Comparison of ENCODE assay signal across 16 mouse cellular contexts in the genomic region with DNA sequence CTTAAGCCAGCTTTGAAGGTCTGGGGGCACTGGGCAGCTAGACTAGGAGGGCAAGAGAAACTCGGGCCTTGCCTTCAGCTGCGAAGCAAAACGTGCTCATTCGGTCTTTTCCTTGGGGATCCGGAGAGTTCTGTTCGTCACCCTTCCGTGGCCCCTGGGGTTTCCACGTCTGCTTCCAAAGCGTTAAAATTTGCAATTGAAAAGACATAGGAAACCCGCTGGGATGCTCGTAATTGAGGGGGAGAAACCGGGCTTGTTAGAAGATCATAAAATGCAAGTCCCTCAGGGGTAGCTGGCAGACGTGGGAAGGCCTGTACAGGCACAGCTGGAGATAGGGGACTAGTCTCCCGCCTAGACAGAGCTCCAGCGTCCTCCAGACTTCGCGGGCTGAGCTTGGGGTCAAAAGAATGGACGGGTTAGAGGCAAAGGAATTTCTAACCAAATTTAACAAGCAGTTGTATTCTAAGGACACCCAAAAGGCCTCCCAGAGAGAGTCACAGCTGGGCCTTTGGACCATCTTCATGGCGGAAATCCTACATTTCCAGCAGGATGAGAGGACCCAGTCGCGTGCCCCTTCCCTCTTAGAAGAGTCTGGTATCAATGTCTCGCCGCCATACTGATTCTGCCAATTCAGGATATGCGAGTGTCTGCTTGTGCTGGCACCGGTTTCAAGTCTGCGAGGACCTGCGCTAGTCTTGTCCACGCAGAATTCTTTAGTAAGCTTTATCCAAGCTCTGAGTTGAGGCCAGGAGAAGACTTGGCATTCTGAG. TPM values are rescaled to one million over a fixed set of nuclear protein-coding genes. Genes with fewer than 3 reads are reported as not detected.
DNase-seq lines count a peak whose midpoint lies in the region; ATAC-seq and TF ChIP-seq lines count a peak whose summit lies in the region.
"Had no signal": no experiment of that assay in that cellular context is flagged by ENCODE, and none has a peak within 500 bp of the region (broad histone marks: within the 10 kb centered on the region; RNA-seq: fewer than 3 reads in every experiment).

No protein-coding gene starts in this region.

- H3K9me3 ChIP-seq in hindbrain, embryonic 10.5 days, result no peaks in the 10 kb centered on the region
- no peaks in the 10 kb centered on the region for H3K9me3 ChIP-seq in hindbrain, embryonic 14.5 days (ENCODE audit: control insufficient read depth, low read length)
- no peaks in the 10 kb centered on the region for H3K9me3 ChIP-seq in ES-E14 (ENCODE audit: control insufficient read depth, insufficient read depth, low read depth, low read length)
- H3K9me3 ChIP-seq in hindbrain, embryonic 13.5 days, result no peaks in the 10 kb centered on the region
- H3K9me3 ChIP-seq in midbrain, embryonic 15.5 days, result no peaks in the 10 kb centered on the region

- no peaks in the 10 kb centered on the region for H3K36me3 ChIP-seq in hindbrain, embryonic 10.5 days
- no peaks in the 10 kb centered on the region for H3K36me3 ChIP-seq in hindbrain, embryonic 14.5 days (replicated peaks; ENCODE audit: control insufficient read depth, insufficient read depth)
- no peaks in the 10 kb centered on the region for H3K36me3 ChIP-seq in ES-E14 (ENCODE audit: control insufficient read depth, insufficient read depth, low read length, poor library complexity, severe bottlenecking)
- H3K36me3 ChIP-seq in hindbrain, embryonic 13.5 days, result no peaks in the 10 kb centered on the region
- H3K36me3 ChIP-seq in midbrain, embryonic 15.5 days (replicated peaks), result no peaks in the 10 kb centered on the region

- in situ Hi-C loops in ES-E14 (cut with MboI; ENCODE audit: low sequenced_read_pairs in 2 of 2, unreplicated experiment in 2 of 2), result loop anchor here (5.0 to 10.0 kb wide), 8 partner anchors 105 to 967 kb away; a partner anchor contains a TSS

- ATAC-seq in hindbrain, embryonic 14.5 days (ENCODE audit: low FRiP score), result no peak
- ATAC-seq in hindbrain, embryonic 13.5 days (ENCODE audit: low FRiP score), result no peak
- no peak for ATAC-seq in midbrain, embryonic 15.5 days (replicated peaks)
- ATAC-seq: intestine, embryonic 16.5 days had no signal

- no peak overlapping the region for H3K9ac ChIP-seq in hindbrain, embryonic 14.5 days
- no peak overlapping the region for H3K9ac ChIP-seq in ES-E14 (ENCODE audit: insufficient read depth, low read depth, low read length, poor library complexity, severe bottlenecking)
- no peak overlapping the region for H3K9ac ChIP-seq in hindbrain, embryonic 13.5 days
- H3K9ac ChIP-seq in midbrain, embryonic 15.5 days, result no peak overlapping the region

- WGBS in hindbrain, embryonic 10.5 days, result under 1% methylated on average over 28 of the region's 28 CpGs
- 1% methylated on average over 28 of the region's 28 CpGs for WGBS in hindbrain, embryonic 14.5 days
- WGBS in hindbrain, embryonic 13.5 days, result under 1% methylated on average over 28 of the region's 28 CpGs
- 4% methylated on average over 28 of the region's 28 CpGs for WGBS in midbrain, embryonic 15.5 days

- peak; percentile 59 for DNase-seq in hindbrain, embryonic 10.5 days (ENCODE audit: low spot score)
- DNase-seq in hindbrain, embryonic 14.5 days (ENCODE audit: low spot score), result no peak
- peak; percentile 81 for DNase-seq in ES-E14 (ENCODE audit: low read depth, low spot score)
- no peak for DNase-seq in kidney, postnatal 36 days
- DNase-seq in thymus, postnatal 10 days (ENCODE audit: low spot score in 2 of 2), result no peak
- DNase-seq in adipocyte (ENCODE audit: low spot score), result no peak
- DNase-seq: adrenal gland, postnatal 36 days; cerebellum, adult 18-20 months; gastrocnemius, postnatal 36 days; spleen, adult 18-20 months had no signal

- H3K4me3 ChIP-seq in hindbrain, embryonic 10.5 days, result peak overlapping the region; percentile 29; the same call in 1 of the 2 replicates
- no peak overlapping the region for H3K4me3 ChIP-seq in hindbrain, embryonic 14.5 days (replicated peaks; ENCODE audit: low read length)
- no peak overlapping the region; a peak in 2 of 4 replicates for H3K4me3 ChIP-seq in ES-E14 (ENCODE audit: insufficient read depth in 1 of 2, low read depth in 1 of 2, low read length in 2 of 2, poor library complexity in 1 of 2, severe bottlenecking in 1 of 2)
- no peak overlapping the region for H3K4me3 ChIP-seq in hindbrain, embryonic 13.5 days
- H3K4me3 ChIP-seq in midbrain, embryonic 15.5 days, result no peak overlapping the region
- H3K4me3 ChIP-seq: myocyte had no signal

- peaks cover 99% of the 10 kb centered on the region for H3K27me3 ChIP-seq in hindbrain, embryonic 10.5 days (ENCODE audit: insufficient read depth, poor library complexity, severe bottlenecking)
- peaks cover 95% of the 10 kb centered on the region for H3K27me3 ChIP-seq in hindbrain, embryonic 14.5 days (ENCODE audit: control insufficient read depth, insufficient read depth, low read length)
- peaks cover 95% of the 10 kb centered on the region for H3K27me3 ChIP-seq in hindbrain, embryonic 13.5 days
- peaks cover 91% of the 10 kb centered on the region for H3K27me3 ChIP-seq in midbrain, embryonic 15.5 days (replicated peaks)

- peaks cover 67% of the 10 kb centered on the region for H3K4me1 ChIP-seq in hindbrain, embryonic 10.5 days (replicated peaks)
- H3K4me1 ChIP-seq in hindbrain, embryonic 14.5 days (replicated peaks; ENCODE audit: control insufficient read depth, insufficient read depth, low read length), result peaks cover 11% of the 10 kb centered on the region
- peaks cover 0 to 17% of the 10 kb centered on the region in 2 experiments; a peak in 2 of 4 replicates for H3K4me1 ChIP-seq in ES-E14 (ENCODE audit: control insufficient read depth in 2 of 2, insufficient read depth in 2 of 2, low read length in 2 of 2, poor library complexity in 1 of 2)
- H3K4me1 ChIP-seq in hindbrain, embryonic 13.5 days (replicated peaks), result peaks cover 37% of the 10 kb centered on the region
- H3K4me1 ChIP-seq in midbrain, embryonic 15.5 days, result peaks cover 32% of the 10 kb centered on the region

- no peak overlapping the region for H3K4me2 ChIP-seq in hindbrain, embryonic 14.5 days (replicated peaks)
- H3K4me2 ChIP-seq in hindbrain, embryonic 13.5 days, result no peak overlapping the region
- peak overlapping the region; percentile 20 for H3K4me2 ChIP-seq in midbrain, embryonic 15.5 days
- H3K4me2 ChIP-seq: liver, embryonic 11.5 days had no signal

- peak overlapping the region; percentile 50; the same call in 1 of the 2 replicates for H3K27ac ChIP-seq in hindbrain, embryonic 10.5 days
- H3K27ac ChIP-seq in hindbrain, embryonic 14.5 days, result no peak overlapping the region
- no peak overlapping the region for H3K27ac ChIP-seq in ES-E14 (ENCODE audit: insufficient read depth, low read depth, low read length, poor library complexity, severe bottlenecking)
- H3K27ac ChIP-seq in hindbrain, embryonic 13.5 days, result 0 out of 2 replicates have a peak overlapping the region, but pooled peaks have one; percentile 23
- H3K27ac ChIP-seq in midbrain, embryonic 15.5 days, result no peak overlapping the region

TF ChIP-seq in ES-E14, 5 proteins besides CTCF, POLR2A, EP300 and RAD21:
- TF ChIP-seq ZC3H11A (IDR thresholded peaks at IDR 0.05; ENCODE audit: borderline replicate concordance, low read depth, low read length) (no peak), ZNF384 (IDR thresholded peaks at IDR 0.05; ENCODE audit: low read depth, low read length) (no peak), HCFC1 (IDR thresholded peaks at IDR 0.05; ENCODE audit: borderline replicate concordance, insufficient read depth, low read length) (no peak), CHD2 (IDR thresholded peaks at IDR 0.05; ENCODE audit: low read depth, low read length) (no peak), MAFK (IDR thresholded peaks at IDR 0.05; ENCODE audit: insufficient read depth, low read depth, low read length) (no peak)

RNA-seq across cellular contexts. Expression of a gene that starts 4.3 kb away (rescaled TPM):
- 3.2 and 5.0 TPM in 2 replicates for polyA plus RNA-seq in hindbrain, embryonic 10.5 days (2016; fragmentation: Nextera tagmentation; extraction: Ambion mirVana)
- polyA plus RNA-seq in hindbrain, embryonic 14.5 days (2014; fragmentation: Nextera tagmentation; extraction: Ambion mirVana), result 5.0 and 5.1 TPM in 2 replicates
- 0.27 TPM in 1 of 2 replicates, not detected in the other for total RNA-seq in ES-E14 (2012; rRNA removed)
- polyA plus RNA-seq in hindbrain, embryonic 13.5 days (2015; fragmentation: Nextera tagmentation; extraction: Ambion mirVana), result 1.4 and 2.6 TPM in 2 replicates
- 6.3 and 9.4 TPM in 2 replicates for polyA plus RNA-seq in midbrain, embryonic 15.5 days (2015; fragmentation: Nextera tagmentation; extraction: Ambion mirVana)
- total RNA-seq: adrenal gland, postnatal 36 days; gastrocnemius, postnatal 36 days had no signal
- polyA plus RNA-seq: heart, embryonic 16.5 days; myocyte had no signal

Comparison
In these comparisons a context has a peak if more than half of its experiments do, and no peak if none do; other contexts are left out.
1. DNase-seq: peak in hindbrain, embryonic 10.5 days (single experiment) and ES-E14 (single experiment); none in hindbrain, embryonic 14.5 days (single experiment), kidney, postnatal 36 days (0 of 2), thymus, postnatal 10 days (0 of 2) and adipocyte (single experiment).
2. H3K27ac ChIP-seq: peak in hindbrain, embryonic 10.5 days (single experiment) and hindbrain, embryonic 13.5 days (single experiment); none in hindbrain, embryonic 14.5 days (single experiment), ES-E14 (single experiment) and midbrain, embryonic 15.5 days (single experiment).